Mouse (Mus musculus) olfactory bulb, adult 2 months (tissue): Measurements from ENCODE around the gene Wfs1.

Experiments used
- CTCF ChIP-seq: fragments of 200-500 bp; IDR thresholded peaks from 2 replicates; pipeline ENCODE4 v1.5.1; 2012; ENCODE audit warnings: low read depth, mild to moderate bottlenecking, low read length, moderate library complexity; ENCODE audit not compliant: insufficient read depth
- POLR2A ChIP-seq: fragments of 200-500 bp; IDR thresholded peaks from 2 replicates; pipeline ENCODE4 v1.6.1; 2012; ENCODE audit warnings: mild to moderate bottlenecking, low read depth, low read length, moderate library complexity; ENCODE audit not compliant: insufficient read depth

GRCm38 (mm10) chr5:36979631-36980030 lies 9.4 kb downstream of the Wfs1 start:
- TF ChIP-seq CTCF (no peak), POLR2A (no peak)
